Mouse (Mus musculus): ENCODE results near the gene Chrm5. TPM values are rescaled to one million over a fixed set of nuclear protein-coding genes. Genes with fewer than 3 reads are reported as not detected.

Chrm5 gene
- polyA plus RNA-seq (2015; fragmentation: Nextera tagmentation; extraction: Ambion mirVana) = not detected in 2 replicates

- no peak within 1 kb of the TSS for H3K27ac ChIP-seq (replicated peaks)
These were observed at the start of gene Chrm5 for GRCm38 (mm10) chr2:112480669-112481068. Gene Chrm5, minus strand, starts transcription at chr2:112480769.

GRCm38 (mm10) chr2:112526933-112527332, 46.4 kb upstream of the Chrm5 start:
- Histone ChIP-seq H3K27ac (replicated peaks) (no peak overlapping the region), H3K4me3 (no peak overlapping the region), H3K27me3 (replicated peaks) (no peaks in the 10 kb centered on the region), H3K4me1 (no peaks in the 10 kb centered on the region), H3K36me3 (no peaks in the 10 kb centered on the region; the same call in 1 of the 2 replicates), H3K9me3 (no peaks in the 10 kb centered on the region), H3K9ac (no peak overlapping the region), H3K4me2 (no peak overlapping the region)
- ATAC-seq (ENCODE audit: extremely low read depth, insufficient number of reproducible peaks, low FRiP score, low TSS enrichment) = no peak
- WGBS = 84% methylated on average over 3 of the region's 3 CpGs

More at GRCm38 (mm10) chr2:112480669-112481068, at the start of gene Chrm5:
- no peak within 1 kb of the TSS for H3K4me3 ChIP-seq
- H3K9me3 ChIP-seq = no peaks in the 10 kb centered on the region
- no peak for ATAC-seq (ENCODE audit: extremely low read depth, insufficient number of reproducible peaks, low FRiP score, low TSS enrichment)
- no peaks in the 10 kb centered on the region for H3K36me3 ChIP-seq
- no peaks in the 10 kb centered on the region for H3K27me3 ChIP-seq (replicated peaks)
- 83% methylated on average over 5 of the region's 5 CpGs for WGBS
- H3K4me1 ChIP-seq = peaks cover 11% of the 10 kb centered on the region; the same call in 1 of the 2 replicates
- H3K4me2 ChIP-seq = no peak within 1 kb of the TSS
- H3K9ac ChIP-seq = no peak within 1 kb of the TSS

- no peak for ATAC-seq (ENCODE audit: extremely low read depth, insufficient number of reproducible peaks, low FRiP score, low TSS enrichment)
- H3K36me3 ChIP-seq = 0 out of 2 replicates have a peak, but pooled peaks cover 5% of the 10 kb centered on the region
- H3K27ac ChIP-seq (replicated peaks) = no peak overlapping the region
- no peak overlapping the region for H3K9ac ChIP-seq
- no peaks in the 10 kb centered on the region for H3K27me3 ChIP-seq (replicated peaks)
- no peak overlapping the region for H3K4me3 ChIP-seq
- H3K4me1 ChIP-seq = no peaks in the 10 kb centered on the region
- H3K4me2 ChIP-seq = no peak overlapping the region
- no peaks in the 10 kb centered on the region for H3K9me3 ChIP-seq
- 85% methylated on average over 4 of the region's 4 CpGs for WGBS
These were observed 40.2 kb upstream of the Chrm5 start for GRCm38 (mm10) chr2:112520526-112521482.

- no peaks in the 10 kb centered on the region for H3K9me3 ChIP-seq
- ATAC-seq (ENCODE audit: extremely low read depth, insufficient number of reproducible peaks, low FRiP score, low TSS enrichment) = no peak
- no peak overlapping the region for H3K4me2 ChIP-seq
- no peaks in the 10 kb centered on the region for H3K4me1 ChIP-seq
- H3K27me3 ChIP-seq (replicated peaks) = no peaks in the 10 kb centered on the region
- no peak overlapping the region for H3K9ac ChIP-seq
- H3K4me3 ChIP-seq = no peak overlapping the region
- H3K27ac ChIP-seq (replicated peaks) = no peak overlapping the region
- 0 out of 2 replicates have a peak, but pooled peaks cover 5% of the 10 kb centered on the region for H3K36me3 ChIP-seq
These were observed 38.0 kb upstream of the Chrm5 start for GRCm38 (mm10) chr2:112518541-112518940.

GRCm38 (mm10) chr2:112517218-112517617, 36.6 kb upstream of the Chrm5 start:
- H3K9ac ChIP-seq = no peak overlapping the region
- no peaks in the 10 kb centered on the region for H3K27me3 ChIP-seq (replicated peaks)
- H3K4me2 ChIP-seq = no peak overlapping the region
- WGBS = 78% methylated on average over 3 of the region's 3 CpGs
- no peak overlapping the region for H3K27ac ChIP-seq (replicated peaks)
- no peaks in the 10 kb centered on the region for H3K9me3 ChIP-seq
- 0 out of 2 replicates have a peak, but pooled peaks cover 5% of the 10 kb centered on the region for H3K36me3 ChIP-seq
- H3K4me3 ChIP-seq = no peak overlapping the region
- no peaks in the 10 kb centered on the region for H3K4me1 ChIP-seq
- no peak for ATAC-seq (ENCODE audit: extremely low read depth, insufficient number of reproducible peaks, low FRiP score, low TSS enrichment)

- Histone ChIP-seq H3K36me3 (0 out of 2 replicates have a peak, but pooled peaks cover 5% of the 10 kb centered on the region), H3K27ac (replicated peaks) (no peak overlapping the region), H3K27me3 (replicated peaks) (no peaks in the 10 kb centered on the region), H3K9ac (no peak overlapping the region), H3K9me3 (no peaks in the 10 kb centered on the region), H3K4me3 (no peak overlapping the region), H3K4me1 (no peaks in the 10 kb centered on the region), H3K4me2 (no peak overlapping the region)
- 58% methylated on average over 3 of the region's 3 CpGs for WGBS
- no peak for ATAC-seq (ENCODE audit: extremely low read depth, insufficient number of reproducible peaks, low FRiP score, low TSS enrichment)
These were observed 36.2 kb upstream of the Chrm5 start for GRCm38 (mm10) chr2:112516728-112517127.

GRCm38 (mm10) chr2:112513036-112513435, 32.5 kb upstream of the Chrm5 start:
- no peak overlapping the region for H3K27ac ChIP-seq (replicated peaks)
- peaks cover 6% of the 10 kb centered on the region; the same call in 1 of the 2 replicates for H3K4me1 ChIP-seq
- no peak for ATAC-seq (ENCODE audit: extremely low read depth, insufficient number of reproducible peaks, low FRiP score, low TSS enrichment)
- no peaks in the 10 kb centered on the region for H3K27me3 ChIP-seq (replicated peaks)
- no peaks in the 10 kb centered on the region for H3K36me3 ChIP-seq
- no peak overlapping the region for H3K4me3 ChIP-seq
- no peak overlapping the region for H3K4me2 ChIP-seq
- 70% methylated on average over 1 of the region's 1 CpGs for WGBS
- no peak overlapping the region for H3K9ac ChIP-seq
- no peaks in the 10 kb centered on the region for H3K9me3 ChIP-seq

GRCm38 (mm10) chr2:112510140-112510539, 29.6 kb upstream of the Chrm5 start:
- Histone ChIP-seq H3K36me3 (no peaks in the 10 kb centered on the region), H3K4me3 (no peak overlapping the region), H3K27me3 (replicated peaks) (no peaks in the 10 kb centered on the region), H3K27ac (replicated peaks) (no peak overlapping the region), H3K4me2 (no peak overlapping the region), H3K4me1 (peaks cover 9% of the 10 kb centered on the region), H3K9me3 (no peaks in the 10 kb centered on the region), H3K9ac (no peak overlapping the region)
- 52% methylated on average over 4 of the region's 4 CpGs for WGBS
- ATAC-seq (ENCODE audit: extremely low read depth, insufficient number of reproducible peaks, low FRiP score, low TSS enrichment) = no peak

- no peak overlapping the region for H3K27ac ChIP-seq (replicated peaks)
- WGBS = 91% methylated on average over 1 of the region's 1 CpGs
- no peaks in the 10 kb centered on the region for H3K9me3 ChIP-seq
- H3K4me2 ChIP-seq = no peak overlapping the region
- peaks cover 9% of the 10 kb centered on the region for H3K4me1 ChIP-seq
- no peaks in the 10 kb centered on the region for H3K36me3 ChIP-seq
- no peaks in the 10 kb centered on the region for H3K27me3 ChIP-seq (replicated peaks)
- H3K9ac ChIP-seq = no peak overlapping the region
- no peak overlapping the region for H3K4me3 ChIP-seq
- no peak for ATAC-seq (ENCODE audit: extremely low read depth, insufficient number of reproducible peaks, low FRiP score, low TSS enrichment)
These were observed 26.9 kb upstream of the Chrm5 start for GRCm38 (mm10) chr2:112507444-112507843.

GRCm38 (mm10) chr2:112506841-112507435, 26.4 kb upstream of the Chrm5 start:
- H3K9me3 ChIP-seq = no peaks in the 10 kb centered on the region
- no peak overlapping the region for H3K9ac ChIP-seq
- H3K4me2 ChIP-seq = no peak overlapping the region
- WGBS = 63% methylated on average over 5 of the region's 5 CpGs
- H3K27me3 ChIP-seq (replicated peaks) = no peaks in the 10 kb centered on the region
- no peak overlapping the region for H3K4me3 ChIP-seq
- ATAC-seq (ENCODE audit: extremely low read depth, insufficient number of reproducible peaks, low FRiP score, low TSS enrichment) = no peak
- H3K27ac ChIP-seq (replicated peaks) = no peak overlapping the region
- H3K36me3 ChIP-seq = no peaks in the 10 kb centered on the region
- H3K4me1 ChIP-seq = peaks cover 9% of the 10 kb centered on the region

- H3K4me2 ChIP-seq = no peak overlapping the region
- WGBS = 82% methylated on average over 6 of the region's 6 CpGs
- no peaks in the 10 kb centered on the region for H3K27me3 ChIP-seq (replicated peaks)
- no peak overlapping the region for H3K27ac ChIP-seq (replicated peaks)
- H3K9ac ChIP-seq = no peak overlapping the region
- H3K4me3 ChIP-seq = no peak overlapping the region
- no peaks in the 10 kb centered on the region for H3K36me3 ChIP-seq
- no peak for ATAC-seq (ENCODE audit: extremely low read depth, insufficient number of reproducible peaks, low FRiP score, low TSS enrichment)
- H3K4me1 ChIP-seq = peaks cover 7% of the 10 kb centered on the region; the same call in 1 of the 2 replicates
- no peaks in the 10 kb centered on the region for H3K9me3 ChIP-seq
These were observed 23.4 kb upstream of the Chrm5 start for GRCm38 (mm10) chr2:112503978-112504377.
